Mouse (Mus musculus) natural killer cell, adult 2 months (primary cell): ENCODE measurements around the gene Gm10642.

ENCODE experiments used
- DNase-seq, 2 experiments: peaks; one replicate each; pipeline ENCODE4 v3.0.0; 2022; ENCODE audit warnings: low spot score in 2 of 2

The Gm10642 gene

GRCm38 (mm10) chr9:70656130-70657007, at the start of gene Gm10642:
Gene Gm10642, plus strand, starts transcription at chr9:70656251.
- peak; percentile 62 to 73 for DNase-seq

GRCm38 (mm10) chr9:70611026-70611673, 44.9 kb upstream of the Gm10642 start:
- DNase-seq, result no peak

GRCm38 (mm10) chr9:70629711-70630110, 26.3 kb upstream of the Gm10642 start:
- no peak for DNase-seq

- no peak for DNase-seq
These were observed 24.4 kb upstream of the Gm10642 start for GRCm38 (mm10) chr9:70631665-70632064.

- DNase-seq, result no peak
These were observed 19.3 kb upstream of the Gm10642 start for GRCm38 (mm10) chr9:70636748-70637147.

- DNase-seq, result no peak
These were observed 5.8 kb upstream of the Gm10642 start for GRCm38 (mm10) chr9:70650260-70650659.

- DNase-seq, result no peak
These were observed 5.1 kb upstream of the Gm10642 start for GRCm38 (mm10) chr9:70650994-70651393.

GRCm38 (mm10) chr9:70652221-70652620, 3.8 kb upstream of the Gm10642 start:
- DNase-seq, result no peak

- no peak for DNase-seq
These were observed 2.2 kb upstream of the Gm10642 start for GRCm38 (mm10) chr9:70653875-70654274.

- no peak for DNase-seq
These were observed 1.6 kb upstream of the Gm10642 start for GRCm38 (mm10) chr9:70654496-70654895.

GRCm38 (mm10) chr9:70655764-70656129, 304 bp upstream of the Gm10642 start:
- no peak for DNase-seq

- DNase-seq, result peak; percentile 95 to 98
These were observed 1.2 kb downstream of the Gm10642 start, which contains the start of gene Mindy2 for GRCm38 (mm10) chr9:70657013-70657967. Gene Mindy2, minus strand, starts transcription at chr9:70657174.

- DNase-seq, result no peak
These were observed 2.2 kb downstream of the Gm10642 start for GRCm38 (mm10) chr9:70658266-70658665.

GRCm38 (mm10) chr9:70664847-70665246, 8.8 kb downstream of the Gm10642 start:
- DNase-seq, result no peak

- DNase-seq, result no peak
These were observed 9.5 kb downstream of the Gm10642 start for GRCm38 (mm10) chr9:70665372-70666145.

- no peak for DNase-seq
These were observed 10.8 kb downstream of the Gm10642 start for GRCm38 (mm10) chr9:70666811-70667210.

GRCm38 (mm10) chr9:70668048-70668447, 12.0 kb downstream of the Gm10642 start:
- DNase-seq, result peak in 1 of 2 experiments; percentile 16

- DNase-seq, result no peak
These were observed 13.1 kb downstream of the Gm10642 start for GRCm38 (mm10) chr9:70669197-70669596.

- no peak for DNase-seq
These were observed 14.3 kb downstream of the Gm10642 start for GRCm38 (mm10) chr9:70670381-70670780.

- DNase-seq, result peak; percentile 35 to 59
These were observed 15.2 kb downstream of the Gm10642 start for GRCm38 (mm10) chr9:70671278-70671677.
